Mouse (Mus musculus) myocyte (in vitro differentiated cells): Measurements from ENCODE around the gene Pias3. TPM values are rescaled to one million over a fixed set of nuclear protein-coding genes. Genes with fewer than 3 reads are reported as not detected.

Source experiments
- H3K27me3 ChIP-seq: one replicate; pipeline ENCODE4 v1.6.1; 2011; ENCODE audit not compliant: control insufficient read depth, insufficient read depth, insufficient read length
- H3K36me3 ChIP-seq: one replicate; pipeline ENCODE4 v1.6.1; 2011; ENCODE audit not compliant: control insufficient read depth, insufficient read depth
- H3K4me2 ChIP-seq: one replicate; pipeline ENCODE4 v1.6.1; 2011; ENCODE audit warnings: low read depth, control low read depth
- H3K4me3 ChIP-seq: one replicate; pipeline ENCODE4 v1.5.1; 2011; ENCODE audit warnings: mild to moderate bottlenecking, control low read depth, moderate library complexity
- H3K79me2 ChIP-seq: one replicate; pipeline ENCODE4 v1.6.1; 2011; ENCODE audit not compliant: control insufficient read depth, insufficient read depth
- H3ac ChIP-seq: one replicate; pipeline ENCODE4 v1.6.1; 2011; ENCODE audit not compliant: control insufficient read depth, insufficient read length
- CEBPB ChIP-seq: IDR thresholded peaks from 2 replicates; pipeline ENCODE4 v1.6.1; 2011; ENCODE audit warnings: mild to moderate bottlenecking, moderate library complexity; ENCODE audit not compliant: poor library complexity, insufficient read depth, severe bottlenecking
- E2F4 ChIP-seq: IDR thresholded peaks from one replicate; pipeline ENCODE4 v1.6.1; 2011; ENCODE audit warnings: mild to moderate bottlenecking, control low read depth, moderate library complexity; ENCODE audit not compliant: insufficient read depth
- MAX ChIP-seq: IDR thresholded peaks from one replicate; pipeline ENCODE4 v1.6.1; 2011; ENCODE audit warnings: low read depth, mild to moderate bottlenecking, control low read depth
- MYOD1 ChIP-seq, 3 experiments: IDR thresholded peaks; one replicate each; pipeline ENCODE4 v1.6.1; 2011; ENCODE audit warnings: control low read depth in 2 of 3, low read depth in 2 of 3, mild to moderate bottlenecking in 2 of 3, moderate library complexity in 1 of 3; ENCODE audit not compliant: insufficient read length in 2 of 3, control insufficient read depth in 1 of 3
- MYOG ChIP-seq, 3 experiments: IDR thresholded peaks; one replicate each; pipeline ENCODE4 v1.6.1; 2011; ENCODE audit warnings: control low read depth in 2 of 3, low read depth in 2 of 3, mild to moderate bottlenecking in 2 of 3; ENCODE audit not compliant: insufficient read length in 2 of 3, control insufficient read depth in 1 of 3, insufficient read depth in 1 of 3
- POLR2A ChIP-seq: IDR thresholded peaks from one replicate; pipeline ENCODE4 v1.6.1; 2011; ENCODE audit warnings: low read depth, mild to moderate bottlenecking, control low read depth, moderate library complexity; ENCODE audit not compliant: insufficient read length
- POLR2AphosphoS2 ChIP-seq: IDR thresholded peaks from one replicate; pipeline ENCODE4 v1.6.1; 2011; ENCODE audit warnings: low read depth, control low read depth; ENCODE audit not compliant: insufficient read length
- REST ChIP-seq: IDR thresholded peaks from one replicate; pipeline ENCODE4 v1.6.1; 2011; ENCODE audit warnings: mild to moderate bottlenecking, control low read depth, moderate library complexity; ENCODE audit not compliant: insufficient read depth, insufficient read length
- SRF ChIP-seq: IDR thresholded peaks from one replicate; pipeline ENCODE4 v1.6.1; 2011; ENCODE audit warnings: low read depth; ENCODE audit not compliant: control insufficient read depth, insufficient read length
- TCF12 ChIP-seq: IDR thresholded peaks from one replicate; pipeline ENCODE4 v1.6.1; 2011; ENCODE audit warnings: mild to moderate bottlenecking, control low read depth; ENCODE audit not compliant: poor library complexity, insufficient read depth, severe bottlenecking
- TCF3 ChIP-seq: IDR thresholded peaks from one replicate; pipeline ENCODE4 v1.6.1; 2011; ENCODE audit warnings: low read depth, control low read depth; ENCODE audit not compliant: insufficient read length
- USF1 ChIP-seq: IDR thresholded peaks from one replicate; pipeline ENCODE4 v1.6.1; 2011; ENCODE audit warnings: low read depth, mild to moderate bottlenecking, control low read depth, moderate library complexity
- polyA plus RNA-seq: library from polyadenylated mRNA; unstranded; fragments of >200 nt; fragmentation: generic; extraction: Trizol; gene quantifications from one replicate; pipeline ENCODE4 v1.2.1, GENCODE M21; 2012; ENCODE audit warnings: missing spikeins

The Pias3 gene
- polyA plus RNA-seq, 1 experiment, result 16.7 TPM

DNA sequence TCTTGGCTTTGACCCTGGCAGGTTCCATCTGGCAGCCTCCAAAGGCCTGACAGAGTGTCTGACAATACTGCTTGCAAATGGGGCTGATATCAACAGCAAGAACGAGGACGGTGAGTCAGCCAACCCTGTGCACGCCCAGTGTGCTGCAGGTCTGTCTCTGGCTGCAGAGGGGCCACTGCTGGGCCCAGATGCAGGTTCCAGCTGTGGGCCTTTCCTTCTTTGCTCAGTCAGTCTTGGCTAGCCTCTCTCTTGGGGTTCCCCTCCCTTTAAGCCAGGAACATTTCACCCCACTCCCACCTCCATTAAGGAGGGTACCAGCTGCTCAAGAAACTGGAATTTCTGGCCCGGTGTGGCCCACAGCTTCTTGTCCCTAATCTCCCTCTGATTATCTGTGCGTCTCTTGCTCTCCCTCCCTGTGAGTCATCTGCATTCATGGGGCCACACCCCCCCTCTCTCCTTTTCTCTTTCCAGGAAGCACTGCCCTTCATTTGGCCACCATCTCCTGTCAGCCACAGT is 17.0 kb upstream of the Pias3 start:
- TF ChIP-seq CEBPB (no peak), POLR2A (no peak), REST (no peak), TCF3 (no peak), USF1 (no peak), SRF (no peak), MAX (no peak), E2F4 (no peak), POLR2AphosphoS2 (no peak), MYOG (IDR thresholded peaks at IDR 0.05; ENCODE audit: control insufficient read depth in 1 of 3, insufficient read depth in 1 of 3, insufficient read length in 2 of 3, low read depth in 2 of 3) (no peak), MYOD1 (IDR thresholded peaks at IDR 0.05; ENCODE audit: control insufficient read depth in 1 of 3, insufficient read length in 2 of 3, low read depth in 2 of 3) (no peak), TCF12 (no peak)
- H3K27me3 ChIP-seq, result no peaks in the 10 kb centered on the region
- H3ac ChIP-seq, result no peak overlapping the region
- H3K4me2 ChIP-seq, result peak overlapping the region; percentile 71
- H3K36me3 ChIP-seq, result no peaks in the 10 kb centered on the region
- H3K79me2 ChIP-seq, result no peaks in the 10 kb centered on the region
- no peak overlapping the region for H3K4me3 ChIP-seq

DNA sequence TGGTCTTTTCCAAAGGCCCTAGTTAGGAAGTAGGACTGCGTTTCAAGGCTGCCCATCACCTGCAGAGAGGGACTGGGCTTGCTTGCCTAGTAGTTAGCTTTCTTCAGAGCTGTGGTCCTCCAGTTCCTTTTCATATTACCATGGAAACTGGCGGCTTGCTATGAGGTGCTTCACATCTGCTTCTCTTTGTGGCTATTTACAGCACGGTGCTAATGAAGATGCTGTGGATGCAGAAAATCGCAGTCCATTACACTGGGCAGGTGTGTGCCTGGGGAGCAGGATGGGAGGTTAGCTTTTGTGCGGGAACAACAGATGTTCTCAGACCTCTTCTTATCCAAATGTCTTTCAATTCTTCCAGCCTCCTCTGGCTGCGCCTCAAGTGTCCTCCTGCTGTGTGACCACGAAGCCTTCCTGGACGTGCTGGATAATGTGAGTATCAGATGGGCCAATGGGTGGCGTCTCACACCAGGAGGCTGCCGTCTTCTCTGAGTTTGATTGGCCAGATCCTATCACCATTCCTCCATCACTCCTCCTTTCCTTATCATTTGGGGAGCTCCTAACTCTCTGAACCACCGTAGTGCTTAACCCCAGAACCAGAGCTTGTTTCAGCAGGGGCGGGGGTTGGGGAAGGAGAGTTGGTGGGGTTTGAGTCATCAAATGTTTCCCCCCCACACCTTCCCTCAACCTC is 15.8 kb upstream of the Pias3 start:
- H3K4me2 ChIP-seq, result no peak overlapping the region
- H3K36me3 ChIP-seq, result no peaks in the 10 kb centered on the region
- H3K79me2 ChIP-seq, result no peaks in the 10 kb centered on the region
- no peaks in the 10 kb centered on the region for H3K27me3 ChIP-seq
- no peak overlapping the region for H3K4me3 ChIP-seq
- no peak overlapping the region for H3ac ChIP-seq
- no peak for TF ChIP-seq POLR2A
- no peak for TF ChIP-seq MYOG (IDR thresholded peaks at IDR 0.05; ENCODE audit: control insufficient read depth in 1 of 3, insufficient read depth in 1 of 3, insufficient read length in 2 of 3, low read depth in 2 of 3)
- no peak for TF ChIP-seq MAX
- no peak for TF ChIP-seq E2F4
- no peak for TF ChIP-seq REST
- TF ChIP-seq POLR2AphosphoS2, result no peak
- TF ChIP-seq SRF, result no peak
- TF ChIP-seq USF1, result no peak
- no peak for TF ChIP-seq MYOD1 (IDR thresholded peaks at IDR 0.05; ENCODE audit: control insufficient read depth in 1 of 3, insufficient read length in 2 of 3, low read depth in 2 of 3)
- no peak for TF ChIP-seq TCF3
- TF ChIP-seq TCF12, result no peak
- TF ChIP-seq CEBPB, result no peak

DNA sequence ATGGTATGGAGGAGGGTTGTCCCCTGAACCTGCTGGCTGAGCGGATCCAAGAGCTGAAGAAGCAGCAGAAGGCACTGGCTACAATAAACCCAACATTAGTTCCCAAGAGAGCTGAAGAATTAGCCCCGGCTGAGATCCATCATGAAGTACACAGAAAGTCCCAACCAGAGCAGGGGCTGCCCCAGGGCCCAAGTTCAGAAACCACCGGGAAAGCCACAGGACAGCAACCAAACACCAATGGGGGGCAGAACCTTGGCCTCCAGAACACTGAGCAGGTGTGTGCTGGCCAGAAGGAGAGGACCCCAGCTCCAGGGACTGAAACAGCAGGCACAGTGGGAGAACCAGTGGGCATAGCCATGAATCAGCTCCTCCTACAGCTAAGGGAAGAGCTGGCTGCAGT is 12.7 kb upstream of the Pias3 start:
- Histone ChIP-seq H3K27me3 (no peaks in the 10 kb centered on the region), H3ac (no peak overlapping the region), H3K4me3 (no peak overlapping the region), H3K36me3 (no peaks in the 10 kb centered on the region), H3K4me2 (no peak overlapping the region), H3K79me2 (no peaks in the 10 kb centered on the region)
- no peak for TF ChIP-seq CEBPB
- TF ChIP-seq E2F4, result no peak
- no peak for TF ChIP-seq MYOG (IDR thresholded peaks at IDR 0.05; ENCODE audit: control insufficient read depth in 1 of 3, insufficient read depth in 1 of 3, insufficient read length in 2 of 3, low read depth in 2 of 3)
- no peak for TF ChIP-seq TCF3
- no peak for TF ChIP-seq USF1
- no peak for TF ChIP-seq SRF
- TF ChIP-seq TCF12, result no peak
- TF ChIP-seq MYOD1 (IDR thresholded peaks at IDR 0.05; ENCODE audit: control insufficient read depth in 1 of 3, insufficient read length in 2 of 3, low read depth in 2 of 3), result no peak

DNA sequence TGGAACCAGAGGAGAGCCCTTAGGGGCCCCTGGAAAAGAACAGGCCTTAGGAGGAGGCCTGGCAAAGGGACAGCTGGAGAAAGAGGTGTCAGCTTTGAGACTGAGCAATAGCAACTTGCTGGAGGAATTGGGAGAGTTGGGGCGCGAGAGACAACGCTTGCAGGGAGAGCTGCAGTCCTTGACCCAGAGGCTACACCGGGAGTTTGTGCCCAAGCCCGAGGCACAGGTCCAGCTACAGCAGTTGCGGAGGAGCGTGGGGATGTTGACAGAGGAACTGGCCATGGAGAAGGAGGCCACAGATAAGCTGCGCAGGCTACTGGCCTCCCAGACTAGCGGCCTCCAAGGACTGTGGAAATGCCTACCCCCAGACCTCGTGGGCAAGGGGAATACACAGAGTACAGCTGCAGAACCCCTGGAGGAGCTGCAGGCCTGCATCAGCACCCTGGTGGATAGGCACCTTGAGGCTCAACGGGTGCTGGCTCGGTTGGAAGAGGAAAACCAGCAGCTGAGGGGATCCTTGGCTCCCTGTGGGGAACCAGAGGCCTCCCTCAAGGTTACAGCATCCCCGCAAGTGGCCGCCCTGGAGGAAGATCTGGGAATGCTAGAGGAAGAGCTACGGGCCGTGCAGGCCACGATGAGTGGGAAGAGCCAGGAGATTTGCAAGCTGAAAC is 11.9 kb upstream of the Pias3 start:
- H3K4me3 ChIP-seq, result no peak overlapping the region
- TF ChIP-seq MYOD1 (IDR thresholded peaks at IDR 0.05; ENCODE audit: control insufficient read depth in 1 of 3, insufficient read length in 2 of 3, low read depth in 2 of 3), result no peak
- TF ChIP-seq MAX, result no peak
- TF ChIP-seq SRF, result no peak
- no peak for TF ChIP-seq POLR2AphosphoS2
- no peak for TF ChIP-seq REST
- no peak for TF ChIP-seq MYOG (IDR thresholded peaks at IDR 0.05; ENCODE audit: control insufficient read depth in 1 of 3, insufficient read depth in 1 of 3, insufficient read length in 2 of 3, low read depth in 2 of 3)

More for the DNA sequence above, 11.9 kb upstream of the Pias3 start:
- Histone ChIP-seq H3K4me2 (no peak overlapping the region), H3K27me3 (no peaks in the 10 kb centered on the region), H3K36me3 (no peaks in the 10 kb centered on the region), H3ac (no peak overlapping the region), H3K79me2 (no peaks in the 10 kb centered on the region)
